Mouse (Mus musculus) stomach, embryonic 14.5 days (tissue): Measurements from ENCODE around the gene Lyrm4. TPM values are rescaled to one million over a fixed set of nuclear protein-coding genes. Genes with fewer than 3 reads are reported as not detected.
"Not testable (repeated sequence)": the region's sequence is repeated elsewhere in the genome, so short reads cannot be mapped to it uniquely, and the experiment has no call there.

Experiments
- ATAC-seq: fragments of 200-750 bp; cut with Nextera tagmentation; 2 replicates; pipeline ENCODE4 v1.8.0; 2017; ENCODE audit warnings: low read depth, moderate TSS enrichment; ENCODE audit not compliant: insufficient number of reproducible peaks, insufficient read depth, low FRiP score
- H3K27ac ChIP-seq: fragments of 300-500 bp; sonication (generic); 2 replicates; pipeline ENCODE4 v1.5.1; 2014; ENCODE audit warnings: mild to moderate bottlenecking, low read length, moderate library complexity, mixed read lengths
- H3K27me3 ChIP-seq: fragments of 300-500 bp; sonication (generic); 2 replicates; pipeline ENCODE4 v1.6.1; 2014; ENCODE audit warnings: low read length, control low read depth, mixed read lengths; ENCODE audit not compliant: control insufficient read depth, insufficient read depth
- H3K36me3 ChIP-seq: fragments of 300-500 bp; sonication (generic); 2 replicates; pipeline ENCODE4 v1.6.1; 2014; ENCODE audit warnings: mild to moderate bottlenecking, control low read depth, low read length, moderate library complexity, mixed read lengths; ENCODE audit not compliant: control insufficient read depth, insufficient read depth
- H3K4me1 ChIP-seq: fragments of 300-500 bp; sonication (generic); 2 replicates; pipeline ENCODE4 v1.6.1; 2014; ENCODE audit warnings: low read length, control low read depth, mixed read lengths; ENCODE audit not compliant: control insufficient read depth, insufficient read depth
- H3K4me2 ChIP-seq: fragments of 300-500 bp; sonication (generic); replicated peaks from 2 replicates; pipeline ENCODE4 v1.6.1; 2014; ENCODE audit warnings: low read depth, low read length, control low read depth
- H3K4me3 ChIP-seq: fragments of 300-500 bp; sonication (generic); 2 replicates; pipeline ENCODE4 v1.5.1; 2014; ENCODE audit warnings: low read depth, low read length, control low read depth
- H3K9ac ChIP-seq: fragments of 300-500 bp; sonication (generic); replicated peaks from 2 replicates; pipeline ENCODE4 v1.6.1; 2014; ENCODE audit warnings: low read depth, mild to moderate bottlenecking, control low read depth, low read length, moderate library complexity, mixed read lengths
- H3K9me3 ChIP-seq: fragments of 300-500 bp; sonication (generic); 2 replicates; pipeline ENCODE4 v1.6.1; 2016; ENCODE audit warnings: low read depth, low read length, control low read depth; ENCODE audit not compliant: control insufficient read depth
- WGBS: fragments of 180-500 bp; shearing (Covaris S2); extraction: QIAGEN DNeasy Blood & Tissue Kit; methylation state at CpG from one replicate; pipeline ENCODE4 v1.1.7; 2014; 5-methylcytosine and 5-hydroxymethylcytosine counted together
- polyA plus RNA-seq: library from polyadenylated mRNA; unstranded; fragments of >200 nt; fragmentation: Nextera tagmentation; extraction: Ambion mirVana; gene quantifications from 2 replicates; pipeline ENCODE4 v1.2.1, GENCODE M21; 2014

The Lyrm4 gene
- polyA plus RNA-seq, 1 experiment from 2014 or later: 30.1 TPM

DNA sequence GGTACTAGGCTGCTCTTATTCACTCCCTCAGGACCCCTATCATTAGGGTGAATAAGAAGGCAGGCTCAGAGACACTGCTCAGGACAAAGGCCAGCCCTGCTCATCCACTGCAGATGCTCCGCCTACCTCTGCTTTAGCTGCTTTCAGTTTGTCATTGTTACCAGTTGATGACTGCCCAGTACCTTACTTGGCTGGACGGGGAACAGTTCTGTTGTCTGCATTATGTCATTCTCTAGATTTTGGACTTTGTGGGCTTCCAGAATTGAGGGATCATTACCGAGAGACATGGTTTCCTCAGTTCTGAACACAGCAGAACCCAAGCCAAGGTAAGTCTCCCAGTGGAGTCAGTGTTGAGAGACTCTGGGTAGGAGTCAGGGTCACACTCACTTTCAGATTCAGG is 122.1 kb downstream of the Lyrm4 start:
- Histone ChIP-seq H3K4me3 (no peak overlapping the region), H3K36me3 (no peaks in the 10 kb centered on the region), H3K27ac (no peak overlapping the region), H3K9ac (no peak overlapping the region), H3K4me1 (peaks cover 3% of the 10 kb centered on the region; the same call in 1 of the 2 replicates), H3K9me3 (no peaks in the 10 kb centered on the region), H3K4me2 (no peak overlapping the region), H3K27me3 (no peaks in the 10 kb centered on the region)
- no peak for ATAC-seq
- WGBS: 91% methylated on average over 3 of the region's 3 CpGs

DNA sequence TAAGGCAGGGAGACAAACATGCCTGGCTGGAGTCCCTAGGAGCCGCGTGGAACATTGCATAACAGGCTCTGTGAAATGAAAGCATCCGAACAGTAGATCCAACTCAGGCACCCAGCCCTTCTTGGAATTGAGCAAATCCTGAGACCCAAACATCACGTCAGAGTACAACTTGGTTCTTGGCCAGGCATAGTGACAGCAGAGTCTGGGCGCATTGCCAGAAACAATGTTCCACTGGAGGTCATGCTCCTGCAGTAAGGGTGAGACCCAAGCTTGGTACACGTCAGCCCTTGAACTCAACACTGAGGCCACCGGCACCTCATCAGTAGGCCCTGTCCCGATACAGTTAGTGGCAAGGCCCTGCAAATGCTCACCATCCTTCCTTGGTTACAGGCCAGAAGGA is 123.3 kb downstream of the Lyrm4 start:
- no peak overlapping the region for H3K4me3 ChIP-seq
- 61% methylated on average over 8 of the region's 8 CpGs for WGBS
- no peak overlapping the region for H3K4me2 ChIP-seq
- no peaks in the 10 kb centered on the region for H3K36me3 ChIP-seq
- ATAC-seq: no peak
- H3K27ac ChIP-seq: no peak overlapping the region
- H3K4me1 ChIP-seq: peaks cover 3% of the 10 kb centered on the region; the same call in 1 of the 2 replicates
- H3K27me3 ChIP-seq: no peaks in the 10 kb centered on the region
- no peaks in the 10 kb centered on the region for H3K9me3 ChIP-seq
- no peak overlapping the region for H3K9ac ChIP-seq

DNA sequence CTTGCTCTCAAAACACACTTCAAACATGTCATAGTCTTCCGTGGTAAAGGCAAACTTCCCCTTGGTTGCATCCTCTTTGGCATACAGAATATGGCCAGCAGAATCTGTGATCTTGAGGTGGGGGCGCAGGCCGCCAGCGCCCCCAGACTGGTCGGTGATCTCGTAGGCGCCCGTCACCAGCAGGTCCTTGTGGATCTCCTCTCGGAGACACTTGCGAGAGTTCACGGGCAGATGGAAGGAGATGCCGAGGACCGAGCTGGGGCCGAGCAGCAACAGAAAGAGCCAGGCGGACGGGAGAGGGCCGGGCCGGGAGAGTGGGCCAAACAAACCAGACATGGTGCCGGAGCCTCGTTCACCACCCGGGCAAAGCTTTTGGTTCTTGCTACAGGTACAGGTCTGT is 126.1 kb downstream of the Lyrm4 start:
- H3K27ac ChIP-seq, H3K9me3 ChIP-seq, H3K9ac ChIP-seq, H3K4me2 ChIP-seq, H3K36me3 ChIP-seq, H3K4me1 ChIP-seq, H3K4me3 ChIP-seq, H3K27me3 ChIP-seq, ATAC-seq: not testable (repeated sequence)
- WGBS: 97% methylated on average over 19 of the region's 21 CpGs

DNA sequence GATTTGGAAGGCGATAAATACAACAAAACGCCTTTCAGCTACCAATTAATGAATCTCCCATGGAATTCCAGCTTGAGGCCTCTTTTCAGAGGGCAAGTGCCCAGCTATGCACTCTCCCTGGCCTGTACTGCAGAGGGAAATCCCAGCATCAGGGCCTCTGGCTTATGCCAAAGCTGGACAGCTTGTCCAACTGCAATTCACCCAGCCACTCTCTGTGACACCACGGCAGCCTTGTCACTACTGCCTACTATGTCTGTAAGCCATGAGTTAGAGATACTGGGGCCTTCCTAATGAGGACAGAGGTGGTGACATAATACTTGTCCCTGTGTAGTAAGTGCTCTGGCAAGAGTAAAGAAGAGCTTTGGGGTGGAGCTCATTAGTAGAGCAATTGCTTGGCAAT is 128.0 kb downstream of the Lyrm4 start:
- Histone ChIP-seq H3K36me3 (no peaks in the 10 kb centered on the region), H3K4me3 (no peak overlapping the region), H3K4me1 (peaks cover 3% of the 10 kb centered on the region; the same call in 1 of the 2 replicates), H3K27me3 (no peaks in the 10 kb centered on the region), H3K9ac (no peak overlapping the region), H3K4me2 (no peak overlapping the region), H3K9me3 (no peaks in the 10 kb centered on the region), H3K27ac (no peak overlapping the region)
- ATAC-seq: no peak
- 67% methylated on average over 3 of the region's 3 CpGs for WGBS

DNA sequence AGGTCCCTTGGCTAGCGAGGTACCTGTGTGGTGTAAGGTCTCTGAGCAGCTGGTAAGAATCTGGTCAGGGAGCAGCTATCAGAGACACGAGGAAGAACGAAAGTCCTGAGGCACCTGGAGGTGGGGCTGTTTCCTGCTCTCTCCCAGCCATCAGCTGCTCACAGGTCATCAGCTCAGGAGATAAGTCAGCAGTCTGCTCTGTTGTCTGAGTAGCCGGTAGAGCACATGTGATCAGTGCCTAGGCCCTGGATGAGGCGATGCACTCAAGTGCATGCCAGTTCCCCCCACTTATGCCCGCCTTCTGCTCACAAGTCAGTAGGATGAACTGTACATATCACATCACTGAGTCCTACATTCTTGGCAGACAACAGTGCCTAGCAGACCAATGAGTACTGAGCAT is 134.3 kb downstream of the Lyrm4 start:
- Histone ChIP-seq H3K4me2 (no peak overlapping the region), H3K4me1 (no peaks in the 10 kb centered on the region), H3K36me3 (no peaks in the 10 kb centered on the region), H3K27ac (no peak overlapping the region), H3K9ac (no peak overlapping the region), H3K9me3 (no peaks in the 10 kb centered on the region), H3K27me3 (no peaks in the 10 kb centered on the region), H3K4me3 (no peak overlapping the region)
- ATAC-seq: no peak
- WGBS: 83% methylated on average over 6 of the region's 6 CpGs

DNA sequence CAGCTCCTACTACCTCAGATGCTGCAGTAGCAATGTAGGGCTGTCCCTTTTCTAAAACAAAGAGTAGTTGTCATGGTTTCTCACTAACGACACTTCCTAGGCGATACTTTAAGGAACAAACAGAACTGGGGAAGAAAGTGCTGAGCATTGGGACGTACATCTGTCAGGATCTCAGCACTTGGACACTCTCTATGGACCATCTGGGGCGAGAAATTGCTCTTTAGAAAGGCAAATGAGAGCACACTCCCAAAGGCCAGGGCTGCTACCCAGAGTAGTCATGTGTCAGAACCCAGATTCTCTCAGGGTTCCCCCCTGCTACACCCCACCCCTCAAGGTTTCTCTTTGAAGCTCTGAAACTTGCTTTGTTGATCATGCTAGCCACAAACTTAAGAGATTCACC is 136.9 kb downstream of the Lyrm4 start:
- Histone ChIP-seq H3K9me3 (no peaks in the 10 kb centered on the region), H3K27me3 (no peaks in the 10 kb centered on the region), H3K27ac (no peak overlapping the region), H3K4me1 (no peaks in the 10 kb centered on the region), H3K4me3 (no peak overlapping the region), H3K9ac (no peak overlapping the region), H3K4me2 (no peak overlapping the region), H3K36me3 (no peaks in the 10 kb centered on the region)
- 84% methylated on average over 4 of the region's 4 CpGs for WGBS
- no peak for ATAC-seq

DNA sequence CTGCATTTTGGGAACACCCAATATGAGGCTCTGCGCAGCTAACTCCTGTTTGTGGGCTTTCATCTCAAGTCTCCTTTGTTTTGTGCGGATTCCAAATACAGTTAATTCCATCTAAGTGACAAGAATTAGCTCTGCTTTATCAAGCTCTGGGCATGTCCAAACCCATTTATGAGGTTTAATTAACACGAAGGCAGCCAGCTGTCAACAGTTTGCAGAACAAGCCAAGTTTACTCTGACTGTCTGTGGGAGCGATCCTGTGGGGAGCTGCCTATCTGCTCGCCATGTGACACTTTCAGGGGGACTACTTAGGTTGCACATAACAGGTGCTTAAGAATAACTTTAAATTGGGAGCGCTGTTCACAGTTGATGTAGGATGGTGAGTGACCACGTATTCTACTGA is 140.4 kb downstream of the Lyrm4 start:
- no peaks in the 10 kb centered on the region for H3K36me3 ChIP-seq
- no peak overlapping the region for H3K9ac ChIP-seq
- WGBS: 88% methylated on average over 7 of the region's 7 CpGs
- ATAC-seq: no peak
- H3K4me3 ChIP-seq: no peak overlapping the region
- no peak overlapping the region for H3K27ac ChIP-seq
- no peak overlapping the region for H3K4me2 ChIP-seq
- H3K9me3 ChIP-seq: no peaks in the 10 kb centered on the region
- H3K27me3 ChIP-seq: no peaks in the 10 kb centered on the region
- no peaks in the 10 kb centered on the region for H3K4me1 ChIP-seq

DNA sequence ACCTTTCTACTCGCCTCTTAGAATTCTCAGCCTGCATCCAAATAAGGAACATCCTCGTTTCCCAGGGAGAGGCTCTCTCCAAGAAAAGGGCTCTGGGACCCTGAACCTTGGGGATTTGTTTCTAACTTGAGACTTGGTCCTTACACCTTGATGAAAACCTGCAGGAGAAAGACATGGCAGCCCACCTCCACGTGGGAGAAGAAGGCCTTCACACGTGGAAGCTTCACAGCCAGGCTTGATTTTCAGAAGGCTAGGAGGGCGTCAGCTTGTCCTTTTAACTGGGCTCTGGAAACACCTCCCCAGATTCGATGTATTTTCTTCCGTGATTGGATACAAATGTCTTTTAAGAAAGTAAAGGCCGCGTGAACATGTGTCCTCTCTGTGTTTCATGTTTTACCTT is 147.5 kb downstream of the Lyrm4 start:
- Histone ChIP-seq H3K4me1 (0 out of 2 replicates have a peak, but pooled peaks cover 3% of the 10 kb centered on the region), H3K4me2 (peak overlapping the region; percentile 100), H3K9me3 (no peaks in the 10 kb centered on the region), H3K4me3 (peak overlapping the region; percentile 62), H3K27me3 (no peaks in the 10 kb centered on the region; the same call in 1 of the 2 replicates), H3K9ac (no peak overlapping the region), H3K36me3 (no peaks in the 10 kb centered on the region), H3K27ac (no peak overlapping the region)
- no peak for ATAC-seq
- 31% methylated on average over 9 of the region's 9 CpGs for WGBS

DNA sequence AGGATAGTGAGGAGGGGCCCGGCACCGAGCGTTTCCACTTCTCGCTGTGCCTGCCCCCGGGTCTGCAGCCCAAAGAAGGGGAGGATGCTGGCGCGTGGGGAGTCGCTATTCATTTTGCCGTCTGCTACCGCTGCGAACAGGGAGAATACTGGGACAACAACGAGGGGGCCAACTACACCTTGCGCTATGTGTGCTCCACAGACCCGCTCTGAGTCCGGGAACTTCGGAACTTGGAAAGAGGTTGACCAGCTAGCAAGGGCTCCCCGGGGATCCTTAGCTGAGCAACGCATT is 147.9 kb downstream of the Lyrm4 start:
- H3K27me3 ChIP-seq: no peaks in the 10 kb centered on the region; the same call in 1 of the 2 replicates
- 0 out of 2 replicates have a peak, but pooled peaks have one; percentile 14 for ATAC-seq

More for the DNA sequence above, 147.9 kb downstream of the Lyrm4 start:
- 1% methylated on average over 18 of the region's 18 CpGs for WGBS
- H3K4me2 ChIP-seq: peak overlapping the region; percentile 100
- no peaks in the 10 kb centered on the region for H3K9me3 ChIP-seq
- H3K27ac ChIP-seq: no peak overlapping the region
- H3K4me3 ChIP-seq: peak overlapping the region; percentile 62
- H3K9ac ChIP-seq: peak overlapping the region; percentile 42; the same call in 1 of the 2 replicates
- H3K4me1 ChIP-seq: 0 out of 2 replicates have a peak, but pooled peaks cover 3% of the 10 kb centered on the region
- H3K36me3 ChIP-seq: no peaks in the 10 kb centered on the region
